Mouse (Mus musculus) forebrain, postnatal 0 days (tissue): ENCODE data around the gene Mrps5. TPM values are rescaled to one million over a fixed set of nuclear protein-coding genes. Genes with fewer than 3 reads are reported as not detected.
A peak's percentile ranks its signal among the peaks of the same experiment; 100 is the strongest.

Experiments used
- ATAC-seq: fragments of 200-750 bp; cut with Nextera tagmentation; 2 replicates; pipeline ENCODE4 v1.8.0; 2017; ENCODE audit warnings: mild to moderate bottlenecking, moderate library complexity
- DNase-seq: peaks from one replicate; pipeline ENCODE4 v3.0.0-alpha.2; 2015
- H3K27ac ChIP-seq: fragments of 300-500 bp; sonication (generic); 2 replicates; pipeline ENCODE4 v1.5.1; 2014; ENCODE audit warnings: low read depth, mild to moderate bottlenecking, antibody characterized with exemption, low read length, moderate library complexity, mixed read lengths
- H3K27me3 ChIP-seq: fragments of 300-500 bp; sonication (generic); 2 replicates; pipeline ENCODE4 v1.6.1; 2014; ENCODE audit warnings: mild to moderate bottlenecking, low read length, mixed read lengths; ENCODE audit not compliant: insufficient read depth
- H3K36me3 ChIP-seq: fragments of 300-500 bp; sonication (generic); 2 replicates; pipeline ENCODE4 v1.6.1; 2014; ENCODE audit warnings: mild to moderate bottlenecking, moderate library complexity; ENCODE audit not compliant: insufficient read depth
- H3K4me1 ChIP-seq: fragments of 300-500 bp; sonication (generic); 2 replicates; pipeline ENCODE4 v1.6.1; 2014; ENCODE audit warnings: antibody characterized with exemption; ENCODE audit not compliant: insufficient read depth
- H3K4me2 ChIP-seq: fragments of 300-500 bp; sonication (generic); 2 replicates; pipeline ENCODE4 v1.6.1; 2014; ENCODE audit warnings: low read depth, mild to moderate bottlenecking, moderate library complexity
- H3K4me3 ChIP-seq: fragments of 300-500 bp; sonication (generic); 2 replicates; pipeline ENCODE4 v1.5.1; 2014; ENCODE audit warnings: low read depth, low read length, mixed read lengths
- H3K9ac ChIP-seq: fragments of 300-500 bp; sonication (generic); 2 replicates; pipeline ENCODE4 v1.6.1; 2014; ENCODE audit warnings: mild to moderate bottlenecking
- H3K9me3 ChIP-seq: fragments of 300-500 bp; sonication (generic); 2 replicates; pipeline ENCODE4 v1.6.1; 2016; ENCODE audit warnings: low read length
- CTCF ChIP-seq: sonication (generic); IDR thresholded peaks from 2 replicates; pipeline ENCODE4 v1.5.1; 2016; ENCODE audit warnings: antibody characterized with exemption, control low read depth, low read depth
- WGBS: fragments of 180-500 bp; shearing (Covaris S2); extraction: QIAGEN DNeasy Blood & Tissue Kit; methylation state at CpG from one replicate; pipeline ENCODE4 v1.1.7; 2014; 5-methylcytosine and 5-hydroxymethylcytosine counted together
- polyA plus RNA-seq: library from polyadenylated mRNA; unstranded; fragments of >200 nt; fragmentation: Nextera tagmentation; extraction: Ambion mirVana; gene quantifications from 2 replicates; pipeline ENCODE4 v1.2.1, GENCODE M21; 2015
- total RNA-seq: library from RNA; depleted of rRNA; stranded (reverse); fragments of >200 nt; gene quantifications from 2 replicates; pipeline ENCODE4 v1.2.3, GENCODE M21; 2014

Gene Mrps5
- total and polyA plus RNA-seq, 2 experiments from 2014 or later = 85.2 to 142 TPM

- WGBS = 71% methylated on average over 3 of the region's 3 CpGs
- no peak for DNase-seq
- Histone ChIP-seq H3K27ac (no peak overlapping the region), H3K9me3 (no peaks in the 10 kb centered on the region), H3K4me3 (no peak overlapping the region), H3K4me1 (no peaks in the 10 kb centered on the region), H3K9ac (no peak overlapping the region), H3K4me2 (no peak overlapping the region), H3K36me3 (no peaks in the 10 kb centered on the region), H3K27me3 (no peaks in the 10 kb centered on the region)
- TF ChIP-seq CTCF = no peak
- no peak for ATAC-seq
Observed at GRCm38 (mm10) chr2:127619311-127619710, 32.3 kb downstream of the Mrps5 start.

- Histone ChIP-seq H3K36me3 (no peaks in the 10 kb centered on the region), H3K9me3 (no peaks in the 10 kb centered on the region), H3K9ac (no peak overlapping the region), H3K4me2 (no peak overlapping the region), H3K4me1 (no peaks in the 10 kb centered on the region), H3K27me3 (no peaks in the 10 kb centered on the region), H3K27ac (no peak overlapping the region), H3K4me3 (no peak overlapping the region)
- no peak for TF ChIP-seq CTCF
- no peak for DNase-seq
- 39% methylated on average over 3 of the region's 3 CpGs for WGBS
- no peak for ATAC-seq
Observed at GRCm38 (mm10) chr2:127622065-127622464, 35.0 kb downstream of the Mrps5 start.

DNA sequence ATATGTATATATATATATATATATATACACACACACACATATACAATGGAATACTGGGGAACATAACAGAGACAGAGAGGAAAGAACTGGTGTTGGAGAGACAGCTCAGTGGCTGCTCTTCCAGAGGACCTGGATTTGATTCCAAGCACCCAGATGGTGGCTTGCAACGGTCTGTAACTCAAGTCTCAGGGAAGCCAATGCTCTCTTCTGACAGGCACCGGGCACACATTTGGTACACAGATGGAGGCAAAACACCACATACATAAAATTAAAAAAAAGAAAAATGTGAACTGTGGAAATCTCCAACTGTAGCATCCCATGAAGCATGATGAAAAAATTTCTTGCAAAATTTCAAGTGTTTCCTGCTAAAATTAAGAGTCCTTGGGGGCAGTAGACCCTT is 37.8 kb downstream of the Mrps5 start:
- no peaks in the 10 kb centered on the region for H3K9me3 ChIP-seq
- no peaks in the 10 kb centered on the region for H3K27me3 ChIP-seq
- no peaks in the 10 kb centered on the region for H3K4me1 ChIP-seq
- DNase-seq = peak; percentile 56
- H3K9ac ChIP-seq = no peak overlapping the region
- no peak overlapping the region for H3K4me3 ChIP-seq
- peak; percentile 58; the same call in 1 of the 2 replicates for ATAC-seq
- WGBS = 40% methylated on average over 2 of the region's 2 CpGs
- no peak overlapping the region for H3K27ac ChIP-seq
- TF ChIP-seq CTCF = no peak
- no peaks in the 10 kb centered on the region for H3K36me3 ChIP-seq
- no peak overlapping the region for H3K4me2 ChIP-seq

DNA sequence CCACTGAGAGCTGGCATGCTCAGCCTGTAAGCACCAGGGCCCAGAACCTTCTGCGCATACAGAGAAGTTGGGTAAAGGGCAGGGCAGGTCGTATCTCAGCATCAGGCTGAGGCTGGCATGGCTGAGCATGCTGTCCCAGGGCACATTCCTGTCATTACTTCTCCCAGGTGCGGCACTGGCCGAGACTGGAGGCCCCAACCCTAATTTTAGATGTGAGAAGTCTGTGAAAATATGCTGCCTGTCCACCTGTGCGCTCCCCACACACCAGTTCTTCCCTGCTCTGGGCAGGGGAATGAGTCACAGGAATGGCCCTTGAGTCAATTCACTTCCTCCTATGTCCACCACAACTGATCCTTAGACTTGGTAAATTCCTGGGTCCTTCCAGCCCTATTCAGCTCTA is 38.6 kb downstream of the Mrps5 start:
- ATAC-seq (no peak), DNase-seq (no peak)
- no peak overlapping the region for H3K27ac ChIP-seq

GRCm38 (mm10) chr2:127627354-127627753 is 40.3 kb downstream of the Mrps5 start:
- 44% methylated on average over 6 of the region's 6 CpGs for WGBS
- no peak for DNase-seq

More for the DNA sequence above, 38.6 kb downstream of the Mrps5 start:
- Histone ChIP-seq H3K4me2 (no peak overlapping the region), H3K4me1 (no peaks in the 10 kb centered on the region), H3K4me3 (no peak overlapping the region), H3K9ac (no peak overlapping the region), H3K9me3 (no peaks in the 10 kb centered on the region), H3K27me3 (no peaks in the 10 kb centered on the region), H3K36me3 (no peaks in the 10 kb centered on the region)
- no peak for TF ChIP-seq CTCF
- 72% methylated on average over 5 of the region's 5 CpGs for WGBS

GRCm38 (mm10) chr2:127627990-127628570 is 41.1 kb downstream of the Mrps5 start:
- Histone ChIP-seq H3K36me3 (no peaks in the 10 kb centered on the region), H3K4me1 (no peaks in the 10 kb centered on the region), H3K9me3 (no peaks in the 10 kb centered on the region), H3K27me3 (no peaks in the 10 kb centered on the region), H3K27ac (no peak overlapping the region), H3K9ac (no peak overlapping the region), H3K4me3 (no peak overlapping the region), H3K4me2 (no peak overlapping the region)
- 44% methylated on average over 6 of the region's 6 CpGs for WGBS
- DNase-seq (peak; percentile 74), ATAC-seq (peak; percentile 83)
- no peak for TF ChIP-seq CTCF

More at GRCm38 (mm10) chr2:127627354-127627753, 40.3 kb downstream of the Mrps5 start:
- no peak overlapping the region for H3K4me3 ChIP-seq
- H3K9me3 ChIP-seq = no peaks in the 10 kb centered on the region
- no peaks in the 10 kb centered on the region for H3K36me3 ChIP-seq
- no peak for TF ChIP-seq CTCF
- peak; percentile 53 for ATAC-seq
- no peaks in the 10 kb centered on the region for H3K27me3 ChIP-seq
- H3K4me2 ChIP-seq = no peak overlapping the region
- H3K9ac ChIP-seq = no peak overlapping the region
- no peak overlapping the region for H3K27ac ChIP-seq
- H3K4me1 ChIP-seq = no peaks in the 10 kb centered on the region

DNA sequence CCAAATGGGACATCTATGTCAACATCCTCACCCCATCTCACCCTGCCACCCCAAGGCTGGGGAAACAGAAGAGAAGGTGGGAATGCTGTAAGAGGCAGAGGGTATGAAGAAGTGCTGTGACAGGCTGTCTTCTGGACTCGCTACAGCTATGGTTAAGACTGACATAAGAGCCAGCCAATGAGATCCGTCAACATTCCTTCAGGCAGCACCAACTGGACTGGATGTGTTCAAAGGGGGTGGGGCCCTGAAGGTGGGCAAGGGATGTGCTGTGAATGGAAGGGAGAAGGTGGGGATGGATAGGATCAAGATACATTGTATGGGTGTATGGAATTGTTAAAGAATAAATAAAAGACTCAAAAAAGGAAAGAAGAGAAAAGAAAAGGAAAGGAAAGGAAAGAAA is 45.6 kb downstream of the Mrps5 start:
- H3K4me2 ChIP-seq = no peak overlapping the region

More for the DNA sequence above, 45.6 kb downstream of the Mrps5 start:
- H3K36me3 ChIP-seq = no peaks in the 10 kb centered on the region
- TF ChIP-seq CTCF = no peak
- H3K27me3 ChIP-seq = no peaks in the 10 kb centered on the region
- H3K4me3 ChIP-seq = no peak overlapping the region
- no peak for DNase-seq
- H3K27ac ChIP-seq = no peak overlapping the region
- H3K9me3 ChIP-seq = no peaks in the 10 kb centered on the region
- H3K9ac ChIP-seq = no peak overlapping the region
- no peak for ATAC-seq
- 75% methylated on average over 2 of the region's 2 CpGs for WGBS
- H3K4me1 ChIP-seq = no peaks in the 10 kb centered on the region
